Mouse (Mus musculus) frontal cortex, adult (tissue): Measurements from ENCODE around the gene Arsa.
A peak's percentile ranks its signal among the peaks of the same experiment; 100 is the strongest.

Experiments
- ATAC-seq: cut with Nextera tagmentation; 2 replicates; pipeline ENCODE4 v1.9.2; 2017; ENCODE audit warnings: mild to moderate bottlenecking, moderate library complexity, mixed read lengths; ENCODE audit not compliant: low TSS enrichment

The Arsa gene

GRCm38 (mm10) chr15:89496131-89496530, 18.9 kb upstream of the Arsa start:
- ATAC-seq = no peak

- no peak for ATAC-seq
Measured at GRCm38 (mm10) chr15:89494970-89495369, 17.7 kb upstream of the Arsa start.

GRCm38 (mm10) chr15:89488611-89489117, 11.4 kb upstream of the Arsa start:
- ATAC-seq = no peak

- no peak for ATAC-seq
Measured at GRCm38 (mm10) chr15:89488182-89488581, 11.0 kb upstream of the Arsa start.

- peak; percentile 22; the same call in 1 of the 2 replicates for ATAC-seq
Measured at GRCm38 (mm10) chr15:89480584-89480983, 3.4 kb upstream of the Arsa start.

GRCm38 (mm10) chr15:89478622-89479021, 1.4 kb upstream of the Arsa start:
- no peak for ATAC-seq

GRCm38 (mm10) chr15:89477806-89478205, 581 bp upstream of the Arsa start:
- no peak for ATAC-seq

GRCm38 (mm10) chr15:89476475-89476815, 780 bp downstream of the Arsa start:
- ATAC-seq = no peak; the same call in 1 of the 2 replicates

GRCm38 (mm10) chr15:89475611-89476474, 1.4 kb downstream of the Arsa start:
- peak; percentile 90 for ATAC-seq

- ATAC-seq = no peak
Measured at GRCm38 (mm10) chr15:89475293-89475600, 2.0 kb downstream of the Arsa start.

- ATAC-seq = no peak
Measured at GRCm38 (mm10) chr15:89474596-89475292, 2.5 kb downstream of the Arsa start.

GRCm38 (mm10) chr15:89473921-89474320, 3.3 kb downstream of the Arsa start:
- ATAC-seq = no peak

- ATAC-seq = no peak
Measured at GRCm38 (mm10) chr15:89473370-89473769, 3.9 kb downstream of the Arsa start.

GRCm38 (mm10) chr15:89471476-89471875, 5.7 kb downstream of the Arsa start:
- ATAC-seq = no peak

GRCm38 (mm10) chr15:89468577-89468976, 8.6 kb downstream of the Arsa start:
- ATAC-seq = peak; percentile 66; the same call in 1 of the 2 replicates

- no peak for ATAC-seq
Measured at GRCm38 (mm10) chr15:89465052-89465451, 12.2 kb downstream of the Arsa start.

- peak; percentile 20; the same call in 1 of the 2 replicates for ATAC-seq
Measured at GRCm38 (mm10) chr15:89463334-89464235, 13.6 kb downstream of the Arsa start.

GRCm38 (mm10) chr15:89462176-89462575, 15.0 kb downstream of the Arsa start:
- ATAC-seq = no peak

- no peak for ATAC-seq
Measured at GRCm38 (mm10) chr15:89461321-89461720, 15.9 kb downstream of the Arsa start.

- no peak for ATAC-seq
Measured at GRCm38 (mm10) chr15:89460298-89460697, 16.9 kb downstream of the Arsa start.

GRCm38 (mm10) chr15:89459821-89460220, 17.4 kb downstream of the Arsa start:
- no peak for ATAC-seq

GRCm38 (mm10) chr15:89458942-89459341, 18.3 kb downstream of the Arsa start:
- ATAC-seq = no peak
